8 mouse cellular contexts compared by ENCODE assay signal in genomic region chr10:13967451-13968233, GRCm38 (mm10). TPM values are rescaled to one million over a fixed set of nuclear protein-coding genes. Genes with fewer than 3 reads are reported as not detected.
DNase-seq lines count a peak whose midpoint lies in the region; ATAC-seq and TF ChIP-seq lines count a peak whose summit lies in the region.

No protein-coding gene starts in this region.

- DNase-seq in adrenal gland, postnatal 10 days: peak; percentile 85
- DNase-seq in embryonic facial prominence, embryonic 10.5 days (ENCODE audit: low spot score): peak; percentile 79
- DNase-seq in heart, adult 2 months: peak; percentile 89
- DNase-seq in kidney, adult 2 months: peak; percentile 88
- peak; percentile 78 for DNase-seq in limb, embryonic 11.5 days (ENCODE audit: low spot score)
- peak; percentile 90 for DNase-seq in skeletal muscle tissue, adult 2 months (ENCODE audit: low read depth, low spot score)
- peak; percentile 66 for DNase-seq in yolk sac, embryonic 10.5 days (ENCODE audit: low spot score)

- TF ChIP-seq CTCF in heart, adult 2 months (IDR thresholded peaks at IDR 0.05): no peak
- TF ChIP-seq CTCF in kidney, adult 2 months (conservative IDR thresholded peaks at IDR 0.05; ENCODE audit: insufficient read depth, insufficient read length, low read depth, low read length): no peak

- H3K27me3 ChIP-seq in embryonic facial prominence, embryonic 10.5 days (replicated peaks; ENCODE audit: low read depth, poor library complexity, severe bottlenecking): peaks cover 25% of the 10 kb centered on the region
- H3K27me3 ChIP-seq in heart, adult 2 months (ENCODE audit: control insufficient read depth, insufficient read depth, low read length): no peaks in the 10 kb centered on the region
- no peaks in the 10 kb centered on the region for H3K27me3 ChIP-seq in kidney, adult 2 months (replicated peaks; ENCODE audit: control insufficient read depth, insufficient read depth, low read length)
- H3K27me3 ChIP-seq in limb, embryonic 11.5 days (ENCODE audit: control insufficient read depth, insufficient read depth, low read length): peaks cover 11% of the 10 kb centered on the region
- peaks cover 5% of the 10 kb centered on the region; the same call in 1 of the 2 replicates for H3K27me3 ChIP-seq in midbrain, embryonic 12.5 days

- no peaks in the 10 kb centered on the region for H3K36me3 ChIP-seq in embryonic facial prominence, embryonic 10.5 days (replicated peaks)
- peaks cover 2% of the 10 kb centered on the region; the same call in 1 of the 2 replicates for H3K36me3 ChIP-seq in heart, adult 2 months (ENCODE audit: control insufficient read depth, insufficient read depth, low read length)
- no peaks in the 10 kb centered on the region for H3K36me3 ChIP-seq in kidney, adult 2 months (ENCODE audit: control insufficient read depth, insufficient read depth, low read length)
- H3K36me3 ChIP-seq in limb, embryonic 11.5 days (ENCODE audit: control insufficient read depth, insufficient read depth, low read length): no peaks in the 10 kb centered on the region
- H3K36me3 ChIP-seq in midbrain, embryonic 12.5 days: no peaks in the 10 kb centered on the region

- intact Hi-C loops in heart, adult 2 months (cut with DNase I): loop anchor here (1.0 to 5.0 kb wide), 5 partner anchors 15 to 415 kb away; partner anchors contain the start of genes Adat2 and Pex3

- under 1% methylated on average over 36 of the region's 36 CpGs for WGBS in embryonic facial prominence, embryonic 10.5 days
- under 1% methylated on average over 36 of the region's 36 CpGs for WGBS in heart, adult 2 months
- WGBS in kidney, adult 2 months: 1% methylated on average over 36 of the region's 36 CpGs
- WGBS in limb, embryonic 11.5 days: under 1% methylated on average over 36 of the region's 36 CpGs
- WGBS in midbrain, embryonic 12.5 days: under 1% methylated on average over 36 of the region's 36 CpGs

- peak overlapping the region; percentile 80 for H3K4me3 ChIP-seq in embryonic facial prominence, embryonic 10.5 days
- peak overlapping the region; percentile 95 for H3K4me3 ChIP-seq in heart, adult 2 months
- H3K4me3 ChIP-seq in kidney, adult 2 months (ENCODE audit: insufficient read depth, low read depth, low read length): peak overlapping the region; percentile 61
- peak overlapping the region; percentile 56 for H3K4me3 ChIP-seq in limb, embryonic 11.5 days (ENCODE audit: low read depth, low read length)
- H3K4me3 ChIP-seq in midbrain, embryonic 12.5 days: peak overlapping the region; percentile 71

- H3K4me1 ChIP-seq in embryonic facial prominence, embryonic 10.5 days: peaks cover 27% of the 10 kb centered on the region
- H3K4me1 ChIP-seq in heart, adult 2 months (ENCODE audit: control insufficient read depth, insufficient read depth, low read length): no peaks in the 10 kb centered on the region; the same call in 1 of the 2 replicates
- H3K4me1 ChIP-seq in kidney, adult 2 months (ENCODE audit: control insufficient read depth, insufficient read depth, low read length): no peaks in the 10 kb centered on the region; the same call in 1 of the 2 replicates
- H3K4me1 ChIP-seq in limb, embryonic 11.5 days (ENCODE audit: control insufficient read depth, insufficient read depth, low read length): peaks cover 2% of the 10 kb centered on the region; the same call in 1 of the 2 replicates
- H3K4me1 ChIP-seq in midbrain, embryonic 12.5 days: peaks cover 6% of the 10 kb centered on the region

- H3K9me3 ChIP-seq in embryonic facial prominence, embryonic 10.5 days: no peaks in the 10 kb centered on the region
- H3K9me3 ChIP-seq in limb, embryonic 11.5 days (ENCODE audit: control insufficient read depth, low read length): no peaks in the 10 kb centered on the region
- H3K9me3 ChIP-seq in midbrain, embryonic 12.5 days: no peaks in the 10 kb centered on the region

- peak; percentile 88 for TF ChIP-seq POLR2A in heart, adult 2 months (IDR thresholded peaks at IDR 0.05; ENCODE audit: insufficient read depth, low read depth, low read length)
- peak; percentile 44 for TF ChIP-seq POLR2A in kidney, adult 2 months (IDR thresholded peaks at IDR 0.05; ENCODE audit: low read depth, low read length)

- peak overlapping the region; percentile 92 for H3K27ac ChIP-seq in embryonic facial prominence, embryonic 10.5 days (replicated peaks)
- H3K27ac ChIP-seq in heart, adult 2 months: peak overlapping the region; percentile 96
- peak overlapping the region; percentile 58 for H3K27ac ChIP-seq in kidney, adult 2 months (ENCODE audit: insufficient read depth, low read depth, low read length)
- H3K27ac ChIP-seq in limb, embryonic 11.5 days (replicated peaks; ENCODE audit: low read depth, low read length): 0 out of 2 replicates have a peak overlapping the region, but pooled peaks have one; percentile 55
- H3K27ac ChIP-seq in midbrain, embryonic 12.5 days (replicated peaks): peak overlapping the region; percentile 93

- TF ChIP-seq EP300 in heart, adult 2 months (IDR thresholded peaks at IDR 0.05; ENCODE audit: insufficient read depth, low read depth, low read length): peak; percentile 80; the same call in 1 of the 2 replicates

- H3K79me2 ChIP-seq in heart, adult 2 months (replicated peaks; ENCODE audit: control insufficient read depth, insufficient read depth, low read length): no peaks in the 10 kb centered on the region; the same call in 1 of the 2 replicates

- peak overlapping the region; percentile 89 for H3K9ac ChIP-seq in heart, adult 2 months (ENCODE audit: low read depth, low read length)
- H3K9ac ChIP-seq in limb, embryonic 11.5 days (ENCODE audit: low read length): peak overlapping the region; percentile 66
- peak overlapping the region; percentile 75 for H3K9ac ChIP-seq in midbrain, embryonic 12.5 days (replicated peaks)

- peak overlapping the region; percentile 99 for H3K4me2 ChIP-seq in limb, embryonic 11.5 days (ENCODE audit: low read depth, severe bottlenecking)
- peak overlapping the region; percentile 98 for H3K4me2 ChIP-seq in midbrain, embryonic 12.5 days (replicated peaks)

- ATAC-seq in limb, embryonic 11.5 days (ENCODE audit: insufficient number of reproducible peaks, low FRiP score, low TSS enrichment, low read depth): peak; percentile 31
- ATAC-seq in midbrain, embryonic 12.5 days (ENCODE audit: low FRiP score, low read depth): peak; percentile 45

RNA-seq across cellular contexts. Expression of gene Hivep2, which starts 1.8 kb away (rescaled TPM):
- total RNA-seq in adrenal gland, postnatal 10 days (2021): 10 to 100 TPM; 20.8 to 32.4 TPM
- polyA plus RNA-seq in embryonic facial prominence, embryonic 10.5 days (2016; fragmentation: Nextera tagmentation; extraction: Ambion mirVana): 1.7 and 1.9 TPM in 2 replicates
- total RNA-seq in heart, adult 2 months (2021): 10 to 100 TPM; 20.9 to 22.6 TPM
- 5.3 and 10.3 TPM in 2 replicates for polyA plus RNA-seq in heart, adult 2 months (2012; rRNA removed)
- 4.9 and 5.1 TPM in 2 replicates for polyA plus RNA-seq in kidney, adult 2 months (2012; rRNA removed)
- polyA plus RNA-seq in limb, embryonic 11.5 days (2014; fragmentation: Nextera tagmentation; extraction: Ambion mirVana): 1.5 and 1.7 TPM in 2 replicates
- polyA plus RNA-seq in midbrain, embryonic 12.5 days (2016; fragmentation: Nextera tagmentation; extraction: Ambion mirVana): 5.9 and 6.5 TPM in 2 replicates

Comparison
In these comparisons a context has a peak if more than half of its experiments do, and no peak if none do; other contexts are left out.
1. Peak in every context shown above with its lines: DNase-seq, ATAC-seq, H3K4me3 ChIP-seq and H3K27ac ChIP-seq.